Mouse (Mus musculus): ENCODE data around the gene Zgrf1.

Zgrf1 gene

GRCm38 (mm10) chr3:127639875-127640761 lies 86.8 kb downstream of the Zgrf1 start:
- DNase-seq (ENCODE audit: low spot score), result no peak

- DNase-seq (ENCODE audit: low spot score), result no peak
Measured at GRCm38 (mm10) chr3:127640762-127641700, 87.7 kb downstream of the Zgrf1 start.

- DNase-seq (ENCODE audit: low spot score), result no peak
Measured at GRCm38 (mm10) chr3:127642211-127642610, 88.9 kb downstream of the Zgrf1 start.

- no peak for DNase-seq (ENCODE audit: low spot score)
Measured at GRCm38 (mm10) chr3:127646156-127646825, 93.0 kb downstream of the Zgrf1 start.

- no peak for DNase-seq (ENCODE audit: low spot score)
Measured at GRCm38 (mm10) chr3:127651742-127652653, 98.7 kb downstream of the Zgrf1 start.

- DNase-seq (ENCODE audit: low spot score), result no peak
Measured at GRCm38 (mm10) chr3:127660712-127661111, 107.4 kb downstream of the Zgrf1 start.

- no peak for DNase-seq (ENCODE audit: low spot score)
Measured at GRCm38 (mm10) chr3:127661646-127662531, 108.6 kb downstream of the Zgrf1 start.

Data from layer of hippocampus, adult 9-10 months (tissue).